Mouse (Mus musculus): ENCODE measurements around the gene Zcchc14.

Zcchc14 gene

GRCm38 (mm10) chr8:121665329-121665728 lies 12.6 kb upstream of the Zcchc14 start:
- DNase-seq (ENCODE audit: low spot score): no peak

DNA sequence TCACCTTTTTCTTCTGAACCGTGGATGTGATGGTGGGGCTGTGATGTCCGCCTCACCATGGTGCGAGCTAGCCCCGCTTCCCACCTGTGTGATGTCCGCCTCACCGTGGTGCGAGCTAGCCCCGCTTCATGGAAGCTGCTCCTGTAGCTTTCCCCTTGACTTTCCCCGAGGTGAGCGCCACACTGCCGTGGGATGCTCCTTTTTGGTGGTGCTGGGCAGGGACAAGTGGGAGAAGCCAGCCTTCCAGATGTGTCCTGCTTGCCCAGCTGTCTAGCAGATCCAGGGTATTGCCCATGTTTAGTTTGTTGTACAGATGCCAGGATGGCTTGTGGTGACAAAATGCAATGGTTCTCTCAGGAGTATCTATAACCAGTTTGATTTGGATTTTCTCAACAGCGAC lies 10.4 kb upstream of the Zcchc14 start:
- DNase-seq (ENCODE audit: low spot score): no peak

DNA sequence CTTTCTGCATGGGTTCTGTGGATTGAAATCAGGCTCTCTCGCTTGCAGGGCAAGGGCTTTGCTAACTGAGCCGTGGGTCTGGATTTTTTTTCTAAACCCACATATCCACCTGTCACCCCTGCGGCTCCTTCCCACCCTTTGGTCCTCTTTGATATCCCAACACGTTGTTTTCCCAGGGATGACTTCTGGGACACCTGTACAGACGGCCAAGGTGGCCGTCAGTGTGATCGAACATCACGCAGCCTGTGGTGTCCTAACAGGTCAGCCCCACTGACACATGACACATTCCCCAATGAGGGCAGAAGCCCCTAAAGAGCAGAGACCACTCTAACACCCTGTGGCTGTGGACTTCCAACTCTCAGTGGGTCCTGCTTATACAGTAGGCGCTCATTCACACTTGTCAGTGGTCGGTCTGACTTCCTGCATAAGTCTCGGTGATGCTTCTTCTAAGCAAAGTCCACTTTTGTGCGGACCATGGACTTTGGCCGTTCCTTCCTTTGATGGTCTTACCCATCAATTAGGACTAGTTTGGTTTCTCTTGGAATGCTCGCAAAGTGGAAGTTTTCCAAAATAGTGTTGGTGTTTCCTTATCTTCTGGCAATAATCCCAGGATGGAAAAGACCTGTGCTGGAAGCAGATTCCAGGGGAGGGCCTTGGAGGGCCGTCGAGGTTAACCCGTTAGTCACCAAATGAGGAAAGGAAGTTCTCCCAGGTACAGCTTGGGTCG lies 9.1 kb upstream of the Zcchc14 start:
- no peak for DNase-seq (ENCODE audit: low spot score)

DNA sequence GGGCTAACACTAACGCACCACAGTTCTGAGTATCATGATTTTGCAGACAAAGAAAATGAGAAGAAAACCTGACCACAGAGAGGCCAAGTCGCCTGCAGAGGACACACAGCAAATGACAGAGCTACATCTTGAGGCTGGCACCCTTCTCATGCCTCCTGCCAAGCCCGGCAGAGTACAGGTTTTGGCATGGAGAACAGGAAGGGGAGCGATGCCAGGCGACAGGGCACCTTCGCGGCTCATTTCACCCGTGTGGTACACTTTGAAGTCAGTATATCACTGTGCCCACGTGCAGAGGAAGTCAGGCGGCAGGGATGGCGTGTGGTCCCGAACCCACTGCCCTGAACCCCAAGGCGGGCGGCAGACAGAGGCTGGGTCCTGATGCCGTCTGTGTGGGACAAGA lies 7.9 kb upstream of the Zcchc14 start:
- no peak for DNase-seq (ENCODE audit: low spot score)

GRCm38 (mm10) chr8:121654966-121655494 lies 2.3 kb upstream of the Zcchc14 start:
- no peak for DNase-seq (ENCODE audit: low spot score)

DNA sequence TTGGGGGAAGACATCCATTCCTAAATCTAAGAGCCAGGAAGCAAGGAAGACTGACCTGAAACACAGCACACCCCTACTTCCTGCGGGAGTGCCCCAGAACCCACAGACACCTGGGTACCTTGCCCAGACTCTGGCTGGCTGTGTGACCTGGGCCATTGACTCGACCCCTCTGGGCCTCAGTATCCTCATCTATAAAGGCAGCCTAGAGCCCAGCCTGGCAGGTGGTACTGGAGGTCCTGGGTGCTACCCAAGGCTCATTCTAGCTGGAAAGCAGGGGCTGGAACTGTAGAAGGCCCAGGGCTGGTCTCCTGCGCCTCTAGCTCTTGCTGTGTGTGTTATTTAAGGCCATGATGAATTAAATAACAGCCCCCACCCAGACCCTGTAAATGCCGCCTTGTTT lies 1.4 kb upstream of the Zcchc14 start:
- no peak for DNase-seq (ENCODE audit: low spot score)

GRCm38 (mm10) chr8:121653340-121654019 lies 779 bp upstream of the Zcchc14 start:
- no peak for DNase-seq (ENCODE audit: low spot score)

- DNase-seq (ENCODE audit: low spot score): no peak
Measured at GRCm38 (mm10) chr8:121651874-121652361, 783 bp downstream of the Zcchc14 start.

GRCm38 (mm10) chr8:121651308-121651873 lies 1.3 kb downstream of the Zcchc14 start:
- no peak for DNase-seq (ENCODE audit: low spot score)

DNA sequence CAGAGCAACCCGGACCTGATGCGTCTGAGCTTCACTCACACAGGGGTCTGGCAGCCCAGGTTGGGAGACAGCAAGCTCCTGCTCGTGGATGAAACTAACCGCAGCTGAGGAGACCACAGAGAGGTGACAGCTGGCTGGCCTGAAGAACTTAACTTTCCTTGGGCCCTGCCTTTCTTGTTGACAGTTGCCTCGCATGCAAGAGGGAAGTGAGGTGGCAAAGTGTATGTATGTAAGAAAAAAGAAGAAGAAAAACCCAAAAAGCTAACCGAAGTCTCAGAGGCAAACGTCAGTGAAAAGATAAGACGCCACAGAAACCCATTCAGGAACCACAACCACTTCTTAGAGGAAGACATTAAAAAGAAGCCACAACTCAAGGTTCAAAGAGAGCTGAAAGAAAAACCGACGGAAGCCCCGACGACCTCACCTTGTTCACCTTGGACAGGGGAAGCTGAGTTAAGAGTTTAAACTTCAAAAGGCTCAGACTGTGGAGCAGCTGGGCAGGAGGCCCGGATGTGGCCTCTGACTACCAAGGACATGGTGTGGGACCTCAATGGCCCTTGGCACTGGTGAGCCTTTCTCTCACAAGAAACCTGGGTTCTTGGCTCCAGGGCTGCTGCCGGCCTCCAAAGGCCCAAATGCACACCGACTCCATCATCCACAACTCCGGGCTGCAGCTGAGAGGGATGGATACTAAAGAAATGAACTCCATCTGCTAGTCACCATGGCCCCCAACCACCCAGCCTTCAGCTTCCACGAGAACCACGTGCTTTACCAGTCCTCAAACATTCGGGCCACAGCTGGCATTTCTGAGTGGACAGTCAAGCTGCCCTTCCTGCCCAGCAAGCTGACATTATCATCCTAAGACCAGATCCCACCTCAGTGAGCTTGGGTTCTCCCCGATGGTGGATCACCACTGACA lies 2.1 kb downstream of the Zcchc14 start:
- DNase-seq (ENCODE audit: low spot score): no peak

DNA sequence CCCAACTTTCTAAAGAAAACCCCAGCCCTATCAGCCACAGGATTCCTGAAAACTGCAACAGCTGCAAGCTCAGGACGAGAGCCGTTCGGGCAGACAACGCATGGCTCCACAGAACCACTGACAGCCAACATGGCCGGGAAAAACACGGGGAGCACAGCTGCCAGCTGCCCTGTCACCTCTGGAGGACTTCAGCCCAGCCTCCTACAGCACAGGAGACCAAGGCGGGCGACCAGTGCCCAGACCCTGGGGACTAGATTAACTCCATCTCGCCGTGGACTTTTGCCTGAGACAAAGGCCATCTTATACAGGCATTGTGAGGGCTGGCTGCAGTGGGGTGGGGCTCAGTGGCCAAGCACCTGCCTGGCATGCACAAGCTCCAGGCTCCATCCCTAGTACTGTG lies 2.8 kb downstream of the Zcchc14 start:
- no peak for DNase-seq (ENCODE audit: low spot score)

GRCm38 (mm10) chr8:121649423-121649822 lies 3.3 kb downstream of the Zcchc14 start:
- no peak for DNase-seq (ENCODE audit: low spot score)

DNA sequence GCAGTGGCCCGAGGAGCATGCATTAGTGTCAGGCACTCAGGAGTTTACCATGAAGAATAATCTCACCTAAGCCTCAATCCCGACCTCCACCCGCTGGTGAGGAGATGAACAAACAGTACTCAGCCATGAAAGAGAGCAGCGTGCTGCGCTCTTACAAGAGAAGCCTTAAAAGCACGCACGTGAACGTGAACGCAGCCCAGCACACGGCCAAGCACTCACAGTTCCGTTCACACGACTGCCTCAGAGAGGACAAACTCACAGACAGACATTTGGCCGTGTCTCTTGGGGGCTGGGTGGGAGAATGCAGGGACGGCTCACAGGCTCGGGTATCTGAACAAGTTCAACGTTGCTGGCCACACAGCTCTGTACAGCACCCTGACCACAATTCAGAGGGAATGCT lies 4.2 kb downstream of the Zcchc14 start:
- no peak for DNase-seq (ENCODE audit: low spot score)

DNA sequence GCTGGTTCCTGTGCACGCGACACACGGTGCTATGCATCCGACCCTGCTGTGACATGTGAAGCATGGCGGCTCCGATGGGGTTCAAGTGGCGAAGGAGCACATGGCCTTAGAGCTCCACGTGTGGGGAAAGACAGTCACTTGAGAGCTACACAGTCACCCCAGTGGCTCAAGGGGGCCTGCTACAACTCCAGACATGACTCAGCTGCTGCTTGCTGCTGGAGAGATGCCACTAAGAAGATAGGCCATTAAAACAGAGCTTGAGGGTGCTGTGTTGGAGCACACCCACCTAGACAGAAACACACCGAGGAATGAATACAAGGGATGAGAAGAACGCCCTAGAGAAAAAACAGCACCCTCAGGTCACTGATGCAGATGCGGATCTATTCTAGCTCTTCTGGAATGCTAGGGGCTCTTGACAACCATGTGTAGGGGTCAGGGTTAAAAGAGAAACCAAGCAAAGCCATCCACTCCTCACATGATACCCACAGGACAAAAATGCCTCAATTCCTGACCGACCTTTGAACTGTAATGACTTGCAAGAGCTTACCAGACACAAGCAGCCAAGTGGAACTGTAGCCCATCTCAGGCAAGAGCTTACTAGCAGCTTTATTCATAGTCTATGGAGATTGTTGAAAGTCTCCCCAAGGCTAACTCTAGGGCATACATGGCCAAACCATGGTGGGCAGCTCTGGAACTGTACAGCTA lies 5.0 kb downstream of the Zcchc14 start:
- DNase-seq (ENCODE audit: low spot score): no peak

GRCm38 (mm10) chr8:121643384-121643783 lies 9.3 kb downstream of the Zcchc14 start:
- no peak for DNase-seq (ENCODE audit: low spot score)

DNA sequence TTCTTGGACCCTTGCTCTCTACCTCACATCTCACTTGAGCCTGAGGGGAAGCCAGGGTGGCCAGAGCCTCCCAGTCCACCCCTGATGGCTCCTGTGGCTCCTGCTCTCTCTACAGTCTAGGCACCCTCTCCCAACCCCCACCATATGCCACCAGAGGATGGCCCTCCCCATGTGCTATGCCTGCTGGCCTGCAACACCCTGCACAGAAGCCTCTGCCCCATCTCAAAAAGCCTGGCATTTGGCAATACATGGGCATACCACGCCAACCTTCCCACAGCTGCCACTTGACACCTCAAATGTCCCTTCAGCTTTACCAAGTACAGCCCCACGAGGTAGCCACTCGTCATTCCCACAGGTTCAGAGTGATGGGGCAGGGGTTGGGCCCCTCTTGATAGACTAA lies 9.9 kb downstream of the Zcchc14 start:
- no peak for DNase-seq (ENCODE audit: low spot score)

- no peak for DNase-seq (ENCODE audit: low spot score)
Measured at GRCm38 (mm10) chr8:121636180-121636579, 16.5 kb downstream of the Zcchc14 start.

- DNase-seq (ENCODE audit: low spot score): no peak
Measured at GRCm38 (mm10) chr8:121635534-121635933, 17.2 kb downstream of the Zcchc14 start.

DNA sequence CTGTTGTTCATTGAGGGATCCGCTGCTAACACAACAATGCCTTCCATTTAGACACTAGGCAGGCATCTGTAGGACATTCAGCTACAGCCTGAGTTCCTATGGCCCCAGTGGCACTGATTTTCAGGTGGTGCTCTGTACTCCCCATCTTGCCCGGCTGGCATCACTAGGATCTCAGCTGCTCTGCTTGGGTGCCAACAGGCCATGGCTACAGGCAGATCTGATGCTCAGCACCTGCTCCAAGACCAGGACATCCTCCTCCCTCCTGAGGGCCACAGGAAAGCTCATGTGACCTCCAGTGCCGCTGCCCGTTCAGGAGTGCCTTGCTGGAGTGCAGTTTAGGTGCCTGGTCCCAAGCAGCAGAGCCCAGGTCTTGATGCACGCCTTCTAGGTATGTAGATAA lies 20.3 kb downstream of the Zcchc14 start:
- no peak for DNase-seq (ENCODE audit: low spot score)

DNA sequence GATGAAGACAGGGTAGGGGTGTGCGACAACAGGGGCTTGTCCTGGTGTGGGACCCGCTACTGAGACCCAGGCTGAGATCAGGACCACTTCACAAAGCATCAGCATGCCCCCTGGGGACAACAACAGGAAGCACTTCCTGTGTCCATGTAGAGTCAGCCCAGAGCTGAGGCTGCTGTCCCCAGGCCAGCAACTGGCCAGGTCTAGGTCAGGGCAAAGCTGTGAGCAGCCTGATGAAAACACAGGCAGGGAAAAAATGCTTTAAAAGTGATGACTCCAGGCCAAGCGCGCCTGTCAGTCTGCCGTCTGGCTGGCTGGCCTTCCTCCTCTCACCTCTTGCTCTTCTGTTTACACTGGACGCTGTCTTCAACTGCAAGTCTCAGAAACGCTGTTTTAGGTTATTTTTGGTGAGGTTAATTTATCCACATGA lies 21.0 kb downstream of the Zcchc14 start:
- no peak for DNase-seq (ENCODE audit: low spot score)

- no peak for DNase-seq (ENCODE audit: low spot score)
Measured at GRCm38 (mm10) chr8:121628681-121629080, 24.0 kb downstream of the Zcchc14 start.

Data from urinary bladder, postnatal 10 days (tissue).